Mouse (Mus musculus) neutrophil, adult 5-6 weeks (primary cell): ENCODE measurements around the gene Dnph1. TPM values are rescaled to one million over a fixed set of nuclear protein-coding genes. Genes with fewer than 3 reads are reported as not detected.

ENCODE experiments used
- ATAC-seq: fragments of 151-379, 151-347 bp; 2 replicates; pipeline ENCODE4 v1.8.0; 2017; ENCODE audit warnings: mild to moderate bottlenecking, moderate TSS enrichment; ENCODE audit not compliant: insufficient number of reproducible peaks, poor library complexity, low FRiP score, severe bottlenecking; ENCODE audit errors: extremely low read depth
- total RNA-seq: library from RNA; stranded (forward); fragments of 200-1000 nt; gene quantifications from 2 replicates; pipeline ENCODE4 v1.2.3, GENCODE M21; 2017

Gene Dnph1
- not detected in 2 replicates for total RNA-seq

- no peak for ATAC-seq
Measured at GRCm38 (mm10) chr17:46496623-46497434, at the start of gene Dnph1. Dnph1 (plus strand) TSS chr17:46496711.

GRCm38 (mm10) chr17:46452683-46453082 is 43.8 kb upstream of the Dnph1 start:
- ATAC-seq = no peak

GRCm38 (mm10) chr17:46453302-46453948 is 43.1 kb upstream of the Dnph1 start:
- no peak for ATAC-seq

- ATAC-seq = no peak
Measured at GRCm38 (mm10) chr17:46453970-46454411, 42.5 kb upstream of the Dnph1 start.

GRCm38 (mm10) chr17:46454539-46454938 is 42.0 kb upstream of the Dnph1 start:
- ATAC-seq = no peak

- ATAC-seq = no peak
Measured at GRCm38 (mm10) chr17:46455110-46455691, 41.3 kb upstream of the Dnph1 start.

GRCm38 (mm10) chr17:46457791-46458190 is 38.7 kb upstream of the Dnph1 start:
- no peak for ATAC-seq

GRCm38 (mm10) chr17:46458439-46458838 is 38.1 kb upstream of the Dnph1 start:
- no peak for ATAC-seq

- no peak for ATAC-seq
Measured at GRCm38 (mm10) chr17:46460673-46461072, 35.8 kb upstream of the Dnph1 start.

GRCm38 (mm10) chr17:46461347-46461746 is 35.2 kb upstream of the Dnph1 start:
- no peak for ATAC-seq

GRCm38 (mm10) chr17:46462226-46462625 is 34.3 kb upstream of the Dnph1 start:
- ATAC-seq = no peak

- ATAC-seq = no peak
Measured at GRCm38 (mm10) chr17:46467830-46468229, 28.7 kb upstream of the Dnph1 start.

- ATAC-seq = no peak
Measured at GRCm38 (mm10) chr17:46476601-46477000, 19.9 kb upstream of the Dnph1 start.

GRCm38 (mm10) chr17:46477286-46477685 is 19.2 kb upstream of the Dnph1 start:
- no peak for ATAC-seq

GRCm38 (mm10) chr17:46483561-46484001 is 12.9 kb upstream of the Dnph1 start:
- ATAC-seq = no peak

GRCm38 (mm10) chr17:46484021-46484431 is 12.5 kb upstream of the Dnph1 start:
- ATAC-seq = no peak; the same call in 1 of the 2 replicates

- peak; percentile 33; the same call in 1 of the 2 replicates for ATAC-seq
Measured at GRCm38 (mm10) chr17:46484461-46484875, 12.0 kb upstream of the Dnph1 start.

- no peak for ATAC-seq
Measured at GRCm38 (mm10) chr17:46486995-46487394, 9.5 kb upstream of the Dnph1 start.

- ATAC-seq = no peak
Measured at GRCm38 (mm10) chr17:46487431-46487830, 9.1 kb upstream of the Dnph1 start, which contains the start of gene Ttbk1. Ttbk1 (minus strand) TSS chr17:46487675.

GRCm38 (mm10) chr17:46495486-46495885 is 1.0 kb upstream of the Dnph1 start:
- ATAC-seq = no peak
